Mouse (Mus musculus): ENCODE measurements around the gene Pde11a. TPM values are rescaled to one million over a fixed set of nuclear protein-coding genes. Genes with fewer than 3 reads are reported as not detected.

The Pde11a gene
- polyA plus RNA-seq, 1 experiment = not detected

DNA sequence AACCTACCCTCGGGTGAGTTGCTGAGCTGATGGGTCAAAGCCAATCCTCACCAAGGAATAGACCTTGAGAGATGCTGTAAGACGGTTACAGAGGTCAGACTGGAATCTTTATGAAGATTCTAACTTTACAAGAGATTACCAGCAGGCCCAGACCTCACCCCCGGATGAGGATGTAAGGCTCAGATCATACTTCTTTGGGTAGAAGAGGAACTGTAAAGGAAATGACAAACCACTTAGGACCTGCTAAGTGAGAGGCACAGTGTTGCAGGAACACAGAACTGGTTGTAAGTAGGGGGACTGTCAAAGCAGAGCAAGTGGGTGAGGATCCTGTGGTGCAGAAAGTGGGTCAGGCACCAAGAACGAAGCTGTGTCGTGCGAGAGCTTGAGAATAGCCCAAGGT is 119.0 kb downstream of the Pde11a start:
- H3K4me3 ChIP-seq (replicated peaks; ENCODE audit: extremely low read depth, low read depth, low read length) = no peak overlapping the region
- TF ChIP-seq POLR2A (IDR thresholded peaks at IDR 0.05; ENCODE audit: borderline replicate concordance, extremely low read depth, low read depth, low read length) (no peak), CTCF (IDR thresholded peaks at IDR 0.05; ENCODE audit: insufficient read depth, low read length) (no peak)
- no peak for DNase-seq
- H3K4me1 ChIP-seq (ENCODE audit: control insufficient read depth, insufficient read depth, low read length) = no peaks in the 10 kb centered on the region
- WGBS = 69% methylated on average over 6 of the region's 6 CpGs

DNA sequence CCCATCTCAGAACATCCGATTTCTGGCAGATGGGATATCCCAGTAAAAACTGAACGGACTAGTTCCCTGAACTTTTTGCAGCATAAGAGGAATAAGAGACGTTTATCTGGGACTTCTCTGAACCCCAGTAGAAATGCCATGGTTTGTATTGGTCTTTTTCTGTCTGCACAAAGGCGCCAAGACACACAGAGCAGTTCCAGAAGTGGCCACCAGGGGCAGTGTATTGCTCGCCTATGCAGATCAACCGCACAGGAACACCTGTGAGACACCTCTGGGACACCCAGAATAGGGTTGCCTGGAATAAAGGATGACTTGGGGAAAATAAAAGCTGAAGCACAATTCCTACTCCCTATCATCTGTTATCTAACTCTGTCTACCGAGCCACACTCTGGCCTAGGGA is 122.4 kb downstream of the Pde11a start:
- peak; percentile 17 for DNase-seq
- WGBS = 80% methylated on average over 7 of the region's 7 CpGs
- Histone ChIP-seq H3K4me1 (ENCODE audit: control insufficient read depth, insufficient read depth, low read length) (no peaks in the 10 kb centered on the region), H3K4me3 (replicated peaks; ENCODE audit: extremely low read depth, low read depth, low read length) (no peak overlapping the region)
- TF ChIP-seq CTCF (IDR thresholded peaks at IDR 0.05; ENCODE audit: insufficient read depth, low read length) (peak; percentile 69), POLR2A (IDR thresholded peaks at IDR 0.05; ENCODE audit: borderline replicate concordance, extremely low read depth, low read depth, low read length) (no peak)

- Histone ChIP-seq H3K4me3 (replicated peaks; ENCODE audit: extremely low read depth, low read depth, low read length) (no peak overlapping the region), H3K4me1 (ENCODE audit: control insufficient read depth, insufficient read depth, low read length) (no peaks in the 10 kb centered on the region)
- WGBS = 67% methylated on average over 9 of the region's 9 CpGs
- no peak for DNase-seq
- TF ChIP-seq POLR2A (IDR thresholded peaks at IDR 0.05; ENCODE audit: borderline replicate concordance, extremely low read depth, low read depth, low read length) (no peak), CTCF (IDR thresholded peaks at IDR 0.05; ENCODE audit: insufficient read depth, low read length) (no peak)
Measured at GRCm38 (mm10) chr2:76215219-76215618, 123.4 kb downstream of the Pde11a start.

DNA sequence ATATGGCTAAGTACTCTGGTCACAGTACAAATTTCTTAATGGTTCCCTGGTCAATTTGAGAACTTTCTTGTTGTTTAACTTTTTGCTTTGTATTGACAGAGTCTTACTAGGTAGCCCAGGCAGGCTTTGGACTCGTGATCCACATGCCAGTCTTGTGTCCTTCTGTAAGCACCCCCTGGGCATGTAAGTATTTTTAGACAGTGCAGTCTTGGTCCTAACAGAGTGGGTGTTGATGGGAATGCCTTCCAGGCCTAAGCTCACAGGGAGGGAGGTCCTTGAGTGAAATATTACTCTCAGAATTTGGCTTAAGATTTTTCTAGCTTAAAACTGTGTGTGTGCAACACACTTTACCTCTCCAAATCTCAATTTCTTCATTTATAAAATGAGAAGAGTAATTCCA is 153.4 kb downstream of the Pde11a start:
- 27% methylated on average over 1 of the region's 1 CpGs for WGBS
- Histone ChIP-seq H3K4me3 (replicated peaks; ENCODE audit: extremely low read depth, low read depth, low read length) (no peak overlapping the region), H3K4me1 (ENCODE audit: control insufficient read depth, insufficient read depth, low read length) (no peaks in the 10 kb centered on the region)
- TF ChIP-seq POLR2A (IDR thresholded peaks at IDR 0.05; ENCODE audit: borderline replicate concordance, extremely low read depth, low read depth, low read length) = no peak
- TF ChIP-seq CTCF (IDR thresholded peaks at IDR 0.05; ENCODE audit: insufficient read depth, low read length) = no peak
- DNase-seq = no peak

- 73% methylated on average over 4 of the region's 4 CpGs for WGBS
- no peak overlapping the region for H3K4me3 ChIP-seq (replicated peaks; ENCODE audit: extremely low read depth, low read depth, low read length)
- no peak for TF ChIP-seq CTCF (IDR thresholded peaks at IDR 0.05; ENCODE audit: insufficient read depth, low read length)
- no peak for TF ChIP-seq POLR2A (IDR thresholded peaks at IDR 0.05; ENCODE audit: borderline replicate concordance, extremely low read depth, low read depth, low read length)
- H3K4me1 ChIP-seq (ENCODE audit: control insufficient read depth, insufficient read depth, low read length) = no peaks in the 10 kb centered on the region
- DNase-seq = no peak
Measured at GRCm38 (mm10) chr2:76162822-76163221, 175.8 kb downstream of the Pde11a start.

GRCm38 (mm10) chr2:76158973-76159372 is 179.6 kb downstream of the Pde11a start:
- 65% methylated on average over 2 of the region's 2 CpGs for WGBS
- no peak for TF ChIP-seq CTCF (IDR thresholded peaks at IDR 0.05; ENCODE audit: insufficient read depth, low read length)
- TF ChIP-seq POLR2A (IDR thresholded peaks at IDR 0.05; ENCODE audit: borderline replicate concordance, extremely low read depth, low read depth, low read length) = no peak

GRCm38 (mm10) chr2:76141136-76141535 is 197.4 kb downstream of the Pde11a start:
- Histone ChIP-seq H3K4me1 (ENCODE audit: control insufficient read depth, insufficient read depth, low read length) (no peaks in the 10 kb centered on the region), H3K4me3 (replicated peaks; ENCODE audit: extremely low read depth, low read depth, low read length) (no peak overlapping the region)
- DNase-seq = no peak
- TF ChIP-seq POLR2A (IDR thresholded peaks at IDR 0.05; ENCODE audit: borderline replicate concordance, extremely low read depth, low read depth, low read length) (no peak), CTCF (IDR thresholded peaks at IDR 0.05; ENCODE audit: insufficient read depth, low read length) (no peak)
- 79% methylated on average over 10 of the region's 10 CpGs for WGBS

More at GRCm38 (mm10) chr2:76158973-76159372, 179.6 kb downstream of the Pde11a start:
- no peak for DNase-seq
- H3K4me1 ChIP-seq (ENCODE audit: control insufficient read depth, insufficient read depth, low read length) = no peaks in the 10 kb centered on the region
- H3K4me3 ChIP-seq (replicated peaks; ENCODE audit: extremely low read depth, low read depth, low read length) = no peak overlapping the region

DNA sequence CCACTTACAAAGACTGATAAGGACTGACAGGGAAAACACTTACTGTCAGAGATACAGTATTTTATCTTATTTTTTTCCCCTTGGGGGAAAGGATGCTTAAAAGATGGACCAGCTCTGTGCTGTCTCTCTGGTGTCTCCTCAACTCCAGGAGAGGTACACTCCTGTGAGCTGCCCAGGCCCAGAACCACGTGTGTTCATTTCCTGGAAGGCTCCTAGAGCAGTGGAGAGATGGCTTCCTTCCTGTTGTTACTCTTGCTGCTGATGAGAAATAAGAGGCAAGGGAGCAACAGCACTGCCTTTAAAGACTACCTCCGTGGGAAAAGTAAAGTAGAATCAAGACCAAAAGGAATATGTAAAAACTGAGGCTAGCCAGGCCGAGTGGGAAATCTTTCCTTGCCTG is 205.6 kb downstream of the Pde11a start:
- DNase-seq = no peak
- H3K4me3 ChIP-seq (replicated peaks; ENCODE audit: extremely low read depth, low read depth, low read length) = no peak overlapping the region
- no peak for TF ChIP-seq POLR2A (IDR thresholded peaks at IDR 0.05; ENCODE audit: borderline replicate concordance, extremely low read depth, low read depth, low read length)
- TF ChIP-seq CTCF (IDR thresholded peaks at IDR 0.05; ENCODE audit: insufficient read depth, low read length) = no peak
- H3K4me1 ChIP-seq (ENCODE audit: control insufficient read depth, insufficient read depth, low read length) = peaks cover 3% of the 10 kb centered on the region
- 38% methylated on average over 3 of the region's 3 CpGs for WGBS

DNA sequence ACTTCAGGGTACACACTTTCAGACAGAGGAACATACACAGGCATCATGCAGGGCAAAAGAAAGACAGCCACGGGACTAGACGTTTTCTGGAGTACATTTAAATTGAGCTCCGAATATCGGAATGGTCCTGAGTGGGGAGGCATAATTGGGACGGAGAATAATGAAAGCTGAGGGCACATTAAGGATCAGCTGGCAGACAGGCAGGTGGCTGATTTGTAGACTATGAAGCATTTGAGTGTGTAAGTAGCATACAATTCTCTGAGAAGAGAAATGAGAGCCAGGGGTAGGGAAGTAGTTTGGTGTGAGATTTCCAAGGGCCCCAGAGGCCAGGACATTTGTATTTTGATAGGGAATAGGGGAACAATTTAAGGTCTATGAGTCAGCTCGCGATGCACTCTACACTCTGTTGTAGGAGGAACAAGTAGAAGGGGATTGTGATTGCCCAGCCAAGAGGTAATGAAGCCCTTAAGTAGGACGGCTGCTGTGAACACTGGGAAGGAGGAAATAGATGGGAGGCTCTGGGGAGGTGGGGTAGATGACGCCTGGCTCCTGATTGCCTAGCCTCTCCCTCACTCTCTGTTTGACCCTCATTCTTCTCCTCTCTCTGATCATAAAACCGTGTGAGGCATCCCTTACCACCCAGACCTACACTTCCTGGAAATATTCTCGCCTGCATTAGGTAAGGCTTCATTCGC is 208.5 kb downstream of the Pde11a start:
- 58% methylated on average over 12 of the region's 12 CpGs for WGBS
- no peak for DNase-seq
- no peak for TF ChIP-seq CTCF (IDR thresholded peaks at IDR 0.05; ENCODE audit: insufficient read depth, low read length)
- TF ChIP-seq POLR2A (IDR thresholded peaks at IDR 0.05; ENCODE audit: borderline replicate concordance, extremely low read depth, low read depth, low read length) = no peak
- no peak overlapping the region for H3K4me3 ChIP-seq (replicated peaks; ENCODE audit: extremely low read depth, low read depth, low read length)
- H3K4me1 ChIP-seq (ENCODE audit: control insufficient read depth, insufficient read depth, low read length) = peaks cover 3% of the 10 kb centered on the region

- peaks cover 3% of the 10 kb centered on the region for H3K4me1 ChIP-seq (ENCODE audit: control insufficient read depth, insufficient read depth, low read length)
- WGBS = 15% methylated on average over 8 of the region's 8 CpGs
- DNase-seq = no peak
- TF ChIP-seq POLR2A (IDR thresholded peaks at IDR 0.05; ENCODE audit: borderline replicate concordance, extremely low read depth, low read depth, low read length) (no peak), CTCF (IDR thresholded peaks at IDR 0.05; ENCODE audit: insufficient read depth, low read length) (no peak)
- no peak overlapping the region for H3K4me3 ChIP-seq (replicated peaks; ENCODE audit: extremely low read depth, low read depth, low read length)
Measured at GRCm38 (mm10) chr2:76129058-76129437, 209.5 kb downstream of the Pde11a start.
